Mouse (Mus musculus): Measurements from ENCODE around the gene Mill2. TPM values are rescaled to one million over a fixed set of nuclear protein-coding genes. Genes with fewer than 3 reads are reported as not detected.
A peak's percentile ranks its signal among the peaks of the same experiment; 100 is the strongest.

Mill2 gene
- polyA plus RNA-seq, 1 experiment from 2014 or later = 0.53 TPM

DNA sequence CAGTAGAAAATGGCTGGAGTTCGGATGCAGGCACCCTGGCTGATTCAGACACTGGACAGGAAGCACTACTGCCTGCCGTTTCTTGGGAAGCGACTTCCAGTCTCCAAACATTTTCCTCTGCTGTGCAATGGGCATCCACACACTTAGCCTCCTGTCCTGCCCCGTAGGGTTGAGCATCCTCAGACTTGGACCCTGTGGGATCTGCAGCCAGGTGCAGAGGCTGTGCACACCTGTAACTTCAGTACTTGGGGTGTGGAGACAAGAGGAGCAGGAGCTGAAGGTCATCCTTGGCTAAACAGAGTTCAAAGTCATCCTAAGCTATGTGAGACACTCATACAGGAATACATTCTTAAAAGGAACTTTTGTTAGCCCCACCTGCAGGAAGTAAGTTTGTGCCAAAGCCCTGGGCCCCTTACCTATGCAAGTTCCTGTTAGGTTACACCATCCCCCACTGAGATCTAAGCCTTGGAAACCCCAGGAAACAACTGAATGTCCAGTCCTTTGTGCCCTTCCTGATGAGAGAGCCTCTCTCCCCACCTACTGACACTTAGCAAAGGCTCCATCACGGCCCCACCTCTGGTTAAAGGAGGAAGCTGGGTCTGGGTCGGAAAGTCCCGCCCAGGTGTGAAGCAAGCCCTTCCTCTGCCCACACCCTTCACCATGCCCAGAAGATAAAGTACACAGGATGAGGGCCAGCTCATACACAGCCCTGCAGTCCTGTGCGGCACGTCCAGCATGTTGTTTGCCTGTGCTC lies 44.4 kb downstream of the Mill2 start:
- H3K27me3 ChIP-seq = no peaks in the 10 kb centered on the region
- H3K9ac ChIP-seq = no peak overlapping the region
- H3K4me3 ChIP-seq = no peak overlapping the region
- no peak overlapping the region for H3K4me2 ChIP-seq
- no peak overlapping the region for H3K27ac ChIP-seq
- H3K36me3 ChIP-seq = no peaks in the 10 kb centered on the region
- no peaks in the 10 kb centered on the region for H3K9me3 ChIP-seq
- 0 out of 2 replicates have a peak, but pooled peaks cover 5% of the 10 kb centered on the region for H3K4me1 ChIP-seq (replicated peaks)
- ATAC-seq (ENCODE audit: low FRiP score) = no peak
- 64% methylated on average over 9 of the region's 9 CpGs for WGBS

- H3K4me2 ChIP-seq = no peak overlapping the region
- H3K27me3 ChIP-seq = no peaks in the 10 kb centered on the region
- H3K9ac ChIP-seq = no peak overlapping the region
- 61% methylated on average over 13 of the region's 13 CpGs for WGBS
- H3K36me3 ChIP-seq = no peaks in the 10 kb centered on the region
- no peaks in the 10 kb centered on the region for H3K9me3 ChIP-seq
- ATAC-seq (ENCODE audit: low FRiP score) = no peak
- H3K4me1 ChIP-seq (replicated peaks) = 0 out of 2 replicates have a peak, but pooled peaks cover 5% of the 10 kb centered on the region
- H3K4me3 ChIP-seq = no peak overlapping the region
- no peak overlapping the region for H3K27ac ChIP-seq
Measured at GRCm38 (mm10) chr7:18884745-18885422, 45.1 kb downstream of the Mill2 start.

DNA sequence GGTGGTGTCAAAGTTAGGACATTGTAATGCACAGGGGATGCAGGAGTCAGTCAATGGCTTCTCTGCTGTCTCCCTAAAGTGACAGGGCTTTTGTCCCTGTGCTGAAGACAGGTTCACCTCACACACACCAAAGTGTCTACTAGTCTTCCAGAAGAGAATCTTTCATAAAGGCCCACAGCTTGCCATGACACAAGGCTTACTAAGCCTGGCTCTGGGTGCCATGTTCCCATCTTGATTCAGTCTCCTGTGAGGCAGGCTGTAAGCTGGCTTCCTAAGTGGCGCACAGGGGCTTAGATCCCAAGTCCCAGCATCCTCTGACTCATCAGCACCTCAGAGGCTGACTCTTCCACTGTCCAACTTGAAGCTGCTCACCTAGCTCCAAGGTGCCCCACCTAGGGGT lies 47.2 kb downstream of the Mill2 start:
- no peaks in the 10 kb centered on the region for H3K27me3 ChIP-seq
- no peak overlapping the region for H3K4me3 ChIP-seq
- no peak overlapping the region for H3K9ac ChIP-seq
- H3K36me3 ChIP-seq = no peaks in the 10 kb centered on the region
- no peak overlapping the region for H3K27ac ChIP-seq
- H3K4me2 ChIP-seq = no peak overlapping the region
- H3K4me1 ChIP-seq (replicated peaks) = peaks cover 5% of the 10 kb centered on the region; the same call in 1 of the 2 replicates
- no peak for ATAC-seq (ENCODE audit: low FRiP score)
- no peaks in the 10 kb centered on the region for H3K9me3 ChIP-seq
- 92% methylated on average over 1 of the region's 1 CpGs for WGBS

- Histone ChIP-seq H3K27me3 (peaks cover 13% of the 10 kb centered on the region), H3K4me2 (no peak overlapping the region), H3K4me3 (no peak overlapping the region), H3K36me3 (no peaks in the 10 kb centered on the region), H3K9ac (no peak overlapping the region), H3K9me3 (no peaks in the 10 kb centered on the region), H3K4me1 (replicated peaks) (peaks cover 25% of the 10 kb centered on the region), H3K27ac (no peak overlapping the region)
- ATAC-seq (ENCODE audit: low FRiP score) = no peak
- 93% methylated on average over 8 of the region's 8 CpGs for WGBS
Measured at GRCm38 (mm10) chr7:18890848-18891247, 51.1 kb downstream of the Mill2 start.

GRCm38 (mm10) chr7:18891872-18892599 lies 52.3 kb downstream of the Mill2 start:
- peak; percentile 58 for ATAC-seq (ENCODE audit: low FRiP score)
- Histone ChIP-seq H3K4me2 (peak overlapping the region; percentile 77), H3K4me3 (peak overlapping the region; percentile 49), H3K27ac (peak overlapping the region; percentile 20; the same call in 1 of the 2 replicates), H3K36me3 (no peaks in the 10 kb centered on the region), H3K9me3 (no peaks in the 10 kb centered on the region), H3K9ac (peak overlapping the region; percentile 74), H3K4me1 (replicated peaks) (peaks cover 32% of the 10 kb centered on the region), H3K27me3 (peaks cover 13% of the 10 kb centered on the region)
- WGBS = 21% methylated on average over 33 of the region's 33 CpGs

DNA sequence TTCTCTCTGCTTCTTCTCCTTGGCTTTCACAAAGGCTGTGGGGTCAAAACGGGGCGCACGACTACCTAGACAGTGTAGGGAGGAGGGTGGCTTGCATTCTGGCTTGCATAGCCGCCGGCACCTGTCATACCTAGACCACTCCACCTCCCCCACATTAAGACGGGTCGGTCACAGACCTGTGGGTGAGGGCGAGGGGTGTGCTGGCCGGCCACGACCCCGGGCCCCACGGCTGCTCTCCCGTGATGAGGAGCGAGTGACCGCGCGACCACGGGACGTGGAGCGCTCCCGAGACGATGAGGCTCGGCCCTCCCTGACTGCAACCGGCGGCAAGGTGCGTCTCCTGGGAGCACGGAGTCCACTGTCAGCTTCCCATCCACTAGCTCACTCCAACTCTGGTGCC lies 53.2 kb downstream of the Mill2 start:
- Histone ChIP-seq H3K4me3 (peak overlapping the region; percentile 49), H3K9me3 (no peaks in the 10 kb centered on the region), H3K9ac (peak overlapping the region; percentile 74), H3K27ac (no peak overlapping the region), H3K4me1 (replicated peaks) (peaks cover 32% of the 10 kb centered on the region), H3K36me3 (no peaks in the 10 kb centered on the region), H3K27me3 (peaks cover 13% of the 10 kb centered on the region), H3K4me2 (peak overlapping the region; percentile 77)
- WGBS = 29% methylated on average over 27 of the region's 27 CpGs
- peak; percentile 43 for ATAC-seq (ENCODE audit: low FRiP score)

DNA sequence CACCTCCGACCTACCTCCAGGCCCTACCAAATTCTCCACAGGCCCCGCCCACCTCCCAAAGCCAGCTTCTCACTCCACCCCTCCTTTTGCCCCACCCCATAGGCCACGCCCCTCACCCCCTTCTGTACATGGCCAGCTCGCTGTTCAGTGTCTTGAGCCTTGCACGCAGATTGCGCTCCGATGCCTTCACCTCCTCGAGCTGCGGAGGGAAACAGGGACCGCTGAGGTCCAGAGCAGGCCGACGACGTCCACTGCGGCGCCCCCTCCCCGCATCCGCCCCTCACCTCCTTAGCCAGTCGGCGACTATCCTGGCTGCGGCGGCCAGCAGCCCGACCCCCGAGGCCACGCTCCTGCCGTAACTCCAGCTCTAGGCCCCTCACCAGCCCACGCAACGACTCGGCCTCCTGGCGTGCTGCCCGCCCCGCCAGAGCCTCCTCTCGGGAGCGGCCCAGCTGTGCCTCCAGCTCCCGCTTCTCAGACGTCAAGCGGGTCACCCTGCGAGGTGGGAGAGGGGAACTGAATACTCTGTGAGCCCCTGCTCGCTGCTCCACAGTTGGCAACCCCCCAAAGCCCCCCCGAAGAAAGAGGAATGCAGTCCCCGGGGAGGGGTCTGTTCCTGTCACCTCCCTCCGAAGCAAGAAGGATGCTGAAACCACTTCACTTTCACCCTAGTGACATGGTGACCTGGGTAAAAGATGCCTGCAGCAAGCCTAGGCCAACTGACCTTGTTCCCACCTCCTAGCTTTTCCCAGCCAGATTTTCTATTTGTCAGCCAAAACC lies 54.1 kb downstream of the Mill2 start:
- ATAC-seq (ENCODE audit: low FRiP score) = 0 out of 2 replicates have a peak, but pooled peaks have one; percentile 8
- no peaks in the 10 kb centered on the region for H3K9me3 ChIP-seq
- H3K27ac ChIP-seq = peak overlapping the region; percentile 18; the same call in 1 of the 2 replicates
- peak overlapping the region; percentile 77 for H3K4me2 ChIP-seq
- peaks cover 32% of the 10 kb centered on the region for H3K4me1 ChIP-seq (replicated peaks)
- H3K27me3 ChIP-seq = peaks cover 13% of the 10 kb centered on the region
- H3K4me3 ChIP-seq = peak overlapping the region; percentile 49
- H3K36me3 ChIP-seq = no peaks in the 10 kb centered on the region
- under 1% methylated on average over 41 of the region's 41 CpGs for WGBS
- peak overlapping the region; percentile 79 for H3K9ac ChIP-seq

DNA sequence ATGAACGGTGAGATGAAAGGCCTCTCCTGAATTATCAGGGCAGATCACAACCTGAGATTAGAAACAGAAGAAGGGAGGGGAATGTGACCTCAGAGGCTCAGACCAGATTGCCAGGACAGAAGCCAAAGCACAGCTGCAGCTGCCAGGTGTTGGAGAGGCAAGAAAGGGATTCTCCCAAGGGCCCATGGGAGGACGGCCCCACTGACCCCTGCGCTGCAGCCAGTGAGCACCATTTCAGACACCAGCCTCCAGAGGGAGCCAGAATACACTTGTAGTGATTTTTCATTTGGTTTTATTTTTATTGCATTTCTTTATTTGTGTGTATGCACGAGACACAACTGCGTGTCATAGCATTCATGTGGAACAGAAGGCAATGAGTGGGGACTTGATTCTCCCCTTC lies 56.8 kb downstream of the Mill2 start:
- WGBS = 25% methylated on average over 5 of the region's 5 CpGs
- Histone ChIP-seq H3K4me2 (no peak overlapping the region), H3K4me3 (no peak overlapping the region), H3K27me3 (peaks cover 13% of the 10 kb centered on the region), H3K9me3 (no peaks in the 10 kb centered on the region), H3K27ac (no peak overlapping the region), H3K36me3 (peaks cover 8% of the 10 kb centered on the region; the same call in 1 of the 2 replicates), H3K4me1 (replicated peaks) (peaks cover 32% of the 10 kb centered on the region), H3K9ac (0 out of 2 replicates have a peak overlapping the region, but pooled peaks have one; percentile 15)
- ATAC-seq (ENCODE audit: low FRiP score) = no peak

GRCm38 (mm10) chr7:18900513-18900912 lies 60.7 kb downstream of the Mill2 start:
- Histone ChIP-seq H3K4me3 (no peak overlapping the region), H3K9ac (no peak overlapping the region), H3K4me1 (replicated peaks) (0 out of 2 replicates have a peak, but pooled peaks cover 7% of the 10 kb centered on the region), H3K36me3 (peaks cover 8% of the 10 kb centered on the region; the same call in 1 of the 2 replicates), H3K27me3 (no peaks in the 10 kb centered on the region), H3K9me3 (no peaks in the 10 kb centered on the region), H3K27ac (no peak overlapping the region), H3K4me2 (no peak overlapping the region)
- no peak for ATAC-seq (ENCODE audit: low FRiP score)
- WGBS = 93% methylated on average over 2 of the region's 2 CpGs

DNA sequence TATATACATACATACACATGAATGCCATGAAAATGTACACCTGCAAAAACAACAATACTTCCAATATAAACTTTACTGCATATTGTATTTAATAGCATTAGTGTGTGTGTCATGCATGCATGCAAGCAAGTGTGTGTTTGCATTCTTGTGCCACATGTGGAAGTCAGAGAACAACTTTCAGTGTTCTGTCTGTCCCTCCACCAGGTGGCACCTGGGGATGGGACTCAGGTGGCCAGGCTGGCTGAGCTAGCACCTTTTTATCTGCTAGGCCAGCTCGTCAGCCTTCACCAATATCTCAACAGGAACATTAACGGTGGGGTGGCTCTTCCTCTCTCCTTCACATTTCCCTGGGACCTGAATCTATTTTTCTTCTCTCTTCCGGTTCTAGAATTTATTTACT lies 62.7 kb downstream of the Mill2 start:
- Histone ChIP-seq H3K4me3 (no peak overlapping the region), H3K27ac (no peak overlapping the region), H3K4me2 (no peak overlapping the region), H3K9ac (no peak overlapping the region), H3K36me3 (peaks cover 8% of the 10 kb centered on the region; the same call in 1 of the 2 replicates), H3K27me3 (no peaks in the 10 kb centered on the region), H3K4me1 (replicated peaks) (no peaks in the 10 kb centered on the region), H3K9me3 (no peaks in the 10 kb centered on the region)
- ATAC-seq (ENCODE audit: low FRiP score) = no peak
- 59% methylated on average over 3 of the region's 3 CpGs for WGBS

DNA sequence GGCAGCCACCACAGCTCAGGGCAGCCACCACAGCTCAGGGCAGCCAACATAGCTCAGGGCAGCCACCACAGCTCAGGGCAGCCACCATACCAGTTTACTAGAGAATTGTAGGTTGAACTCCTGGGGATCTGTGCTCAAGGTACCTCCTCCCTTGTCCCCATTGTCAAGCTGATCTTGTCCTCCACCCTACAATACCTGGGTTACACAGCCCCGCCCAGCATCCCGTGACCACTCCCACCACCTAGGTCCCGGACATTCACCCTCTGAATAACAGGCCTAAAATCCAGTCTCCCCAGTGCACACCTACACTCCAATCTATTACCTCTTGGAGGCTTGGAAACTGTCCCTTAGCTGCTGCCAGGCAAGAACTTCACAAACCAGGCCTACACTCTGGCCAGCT lies 65.2 kb downstream of the Mill2 start:
- 84% methylated on average over 3 of the region's 3 CpGs for WGBS
- no peak overlapping the region for H3K4me3 ChIP-seq
- peaks cover under 1% of the 10 kb centered on the region; the same call in 1 of the 2 replicates for H3K36me3 ChIP-seq
- H3K4me2 ChIP-seq = no peak overlapping the region
- no peaks in the 10 kb centered on the region for H3K9me3 ChIP-seq
- H3K27me3 ChIP-seq = no peaks in the 10 kb centered on the region
- peaks cover 22% of the 10 kb centered on the region for H3K4me1 ChIP-seq (replicated peaks)
- peak overlapping the region; percentile 13; the same call in 1 of the 2 replicates for H3K9ac ChIP-seq
- ATAC-seq (ENCODE audit: low FRiP score) = no peak
- no peak overlapping the region for H3K27ac ChIP-seq
